10 mouse cellular contexts compared by ENCODE assay signal in the genomic region with DNA sequence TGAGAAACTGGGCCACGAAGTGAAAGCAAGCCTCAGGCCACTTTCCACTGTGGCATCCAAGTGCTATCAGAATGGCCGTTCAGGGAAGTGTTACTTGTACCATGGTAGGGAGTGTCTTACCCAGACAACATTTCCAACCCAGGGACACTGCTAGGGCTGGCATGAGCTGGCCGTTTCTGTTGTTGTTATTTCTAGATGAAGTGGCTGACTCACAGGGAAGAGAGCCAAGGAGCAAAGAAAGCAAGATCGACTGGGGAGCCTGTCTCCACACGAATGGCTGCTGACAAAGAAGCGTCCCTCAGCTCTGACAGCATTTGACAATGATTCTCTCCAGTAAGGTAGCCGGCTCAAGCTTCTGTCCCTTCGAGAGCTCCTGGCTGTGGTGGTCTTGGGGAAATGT.
A peak's percentile ranks its signal among the peaks of the same experiment; 100 is the strongest.
DNase-seq lines count a peak whose midpoint lies in the region; ATAC-seq and TF ChIP-seq lines count a peak whose summit lies in the region.
"Had no signal": no experiment of that assay in that cellular context is flagged by ENCODE, and none has a peak within 500 bp of the region (broad histone marks: within the 10 kb centered on the region; RNA-seq: fewer than 3 reads in every experiment).

No protein-coding gene starts in this region.

- H3K36me3 ChIP-seq in heart, embryonic 16.5 days (ENCODE audit: control insufficient read depth, insufficient read depth) = no peaks in the 10 kb centered on the region
- no peaks in the 10 kb centered on the region for H3K36me3 ChIP-seq in stomach, postnatal 0 days (ENCODE audit: control insufficient read depth, insufficient read depth, low read length)
- no peaks in the 10 kb centered on the region for H3K36me3 ChIP-seq in kidney, adult 2 months (ENCODE audit: control insufficient read depth, insufficient read depth, low read length)

- peak; percentile 8 to 37 for DNase-seq in urinary bladder, adult 18-20 months (ENCODE audit: low spot score in 2 of 2)
- DNase-seq in urinary bladder, postnatal 4 days (ENCODE audit: low spot score in 2 of 2) = no peak
- DNase-seq in cerebellum, adult 9-10 months = peak; percentile 81
- DNase-seq in stomach, postnatal 0 days (ENCODE audit: low spot score) = no peak
- DNase-seq in neural tube, embryonic 10.5 days (ENCODE audit: extremely low spot score, low spot score) = no peak
- no peak for DNase-seq in kidney, adult 2 months
- DNase-seq in retina, embryonic 14.5 days (ENCODE audit: low spot score) = no peak

- H3K27me3 ChIP-seq in heart, embryonic 16.5 days (ENCODE audit: control insufficient read depth, insufficient read depth, low read length) = no peaks in the 10 kb centered on the region
- H3K27me3 ChIP-seq in stomach, postnatal 0 days (ENCODE audit: control insufficient read depth, insufficient read depth, low read length) = no peaks in the 10 kb centered on the region
- no peaks in the 10 kb centered on the region for H3K27me3 ChIP-seq in kidney, adult 2 months (replicated peaks; ENCODE audit: control insufficient read depth, insufficient read depth, low read length)

- H3K27ac ChIP-seq in heart, embryonic 16.5 days (ENCODE audit: low read length) = peak overlapping the region; percentile 83
- peak overlapping the region; percentile 79 for H3K27ac ChIP-seq in stomach, postnatal 0 days (replicated peaks)
- no peak overlapping the region for H3K27ac ChIP-seq in kidney, adult 2 months (ENCODE audit: insufficient read depth, low read depth, low read length)

- no peak for TF ChIP-seq EP300 in stomach, postnatal 0 days (optimal IDR thresholded peaks at IDR 0.05)

- no peak for TF ChIP-seq CTCF in stomach, postnatal 0 days (IDR thresholded peaks at IDR 0.05; ENCODE audit: low read depth)
- TF ChIP-seq CTCF in kidney, adult 2 months (conservative IDR thresholded peaks at IDR 0.05; ENCODE audit: insufficient read depth, insufficient read length, low read depth, low read length) = no peak

- no peak for TF ChIP-seq POLR2A in kidney, adult 2 months (IDR thresholded peaks at IDR 0.05; ENCODE audit: low read depth, low read length)

- ATAC-seq in heart, embryonic 16.5 days (replicated peaks; ENCODE audit: extremely low read depth, insufficient read depth, low FRiP score) = peak; percentile 84
- ATAC-seq in stomach, postnatal 0 days (ENCODE audit: low FRiP score, low TSS enrichment) = peak; percentile 70
- ATAC-seq: hindbrain, embryonic 16.5 days had no signal

- H3K4me1 ChIP-seq in heart, embryonic 16.5 days (ENCODE audit: control insufficient read depth, insufficient read depth, low read length) = peaks cover 18% of the 10 kb centered on the region
- no peaks in the 10 kb centered on the region for H3K4me1 ChIP-seq in stomach, postnatal 0 days (replicated peaks; ENCODE audit: control insufficient read depth, insufficient read depth)
- no peaks in the 10 kb centered on the region for H3K4me1 ChIP-seq in kidney, adult 2 months (ENCODE audit: control insufficient read depth, insufficient read depth, low read length)

- H3K4me2 ChIP-seq in heart, embryonic 16.5 days (ENCODE audit: low read depth, low read length) = peak overlapping the region; percentile 52
- no peak overlapping the region for H3K4me2 ChIP-seq in stomach, postnatal 0 days (replicated peaks; ENCODE audit: low read depth)
- H3K4me2 ChIP-seq: midbrain, embryonic 11.5 days had no signal

- WGBS in heart, embryonic 16.5 days = 37% methylated on average over 8 of the region's 8 CpGs
- 53% methylated on average over 8 of the region's 8 CpGs for WGBS in stomach, postnatal 0 days
- WGBS in kidney, adult 2 months = 73% methylated on average over 8 of the region's 8 CpGs

- peak overlapping the region; percentile 41; the same call in 1 of the 2 replicates for H3K9ac ChIP-seq in heart, embryonic 16.5 days (ENCODE audit: low read length)
- H3K9ac ChIP-seq in stomach, postnatal 0 days (ENCODE audit: low read length) = no peak overlapping the region

- no peaks in the 10 kb centered on the region for H3K9me3 ChIP-seq in heart, embryonic 16.5 days (replicated peaks; ENCODE audit: control insufficient read depth, low read length)
- no peaks in the 10 kb centered on the region for H3K9me3 ChIP-seq in stomach, postnatal 0 days (ENCODE audit: control insufficient read depth, low read length)

- H3K4me3 ChIP-seq in heart, embryonic 16.5 days (ENCODE audit: low read length) = peak overlapping the region; percentile 29
- no peak overlapping the region for H3K4me3 ChIP-seq in stomach, postnatal 0 days (ENCODE audit: low read depth, low read length)
- H3K4me3 ChIP-seq in kidney, adult 2 months (ENCODE audit: insufficient read depth, low read depth, low read length) = no peak overlapping the region

Comparison
In these comparisons a context has a peak if more than half of its experiments do, and no peak if none do; other contexts are left out.
1. DNase-seq: peak in urinary bladder, adult 18-20 months (2 of 2) and cerebellum, adult 9-10 months (single experiment); none in urinary bladder, postnatal 4 days (0 of 2), stomach, postnatal 0 days (single experiment), neural tube, embryonic 10.5 days (single experiment), kidney, adult 2 months (single experiment) and retina, embryonic 14.5 days (single experiment).